Comparison of ENCODE assay signal across 8 mouse cellular contexts in the genomic region with DNA sequence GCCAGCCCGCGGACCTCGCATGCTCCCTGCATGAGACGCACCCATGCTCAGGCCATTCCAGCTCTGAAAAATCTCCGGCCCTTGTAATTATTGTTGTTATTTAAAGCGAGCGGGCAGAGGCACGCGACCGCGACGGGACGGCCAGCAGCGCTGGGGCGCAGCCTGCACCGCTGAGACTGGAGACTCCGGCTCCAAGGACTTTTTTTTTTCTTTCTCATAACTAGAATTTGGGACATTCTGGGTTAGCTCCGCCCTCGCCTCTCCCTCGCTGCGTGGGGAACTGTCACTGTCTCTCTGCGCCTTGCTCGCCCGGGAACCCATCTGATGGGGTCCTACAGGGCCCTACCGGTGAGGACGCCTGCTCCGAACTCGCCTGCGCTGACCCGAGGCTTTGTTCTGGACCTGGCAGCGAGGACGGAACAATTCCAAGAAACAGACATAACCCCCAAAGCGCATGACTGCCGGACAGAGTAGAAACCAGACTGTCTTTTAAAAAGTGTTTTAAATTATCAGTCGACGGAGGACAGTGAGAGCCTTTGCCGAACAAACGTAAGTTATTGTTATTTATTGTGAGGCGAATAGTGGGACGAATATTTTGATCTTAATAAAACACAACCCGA. TPM values are rescaled to one million over a fixed set of nuclear protein-coding genes. Genes with fewer than 3 reads are reported as not detected.
DNase-seq lines count a peak whose midpoint lies in the region; ATAC-seq and TF ChIP-seq lines count a peak whose summit lies in the region.

No protein-coding gene starts in this region.

- no peaks in the 10 kb centered on the region for H3K9me3 ChIP-seq in kidney, embryonic 15.5 days (replicated peaks)

- H3K27ac ChIP-seq in cerebellum, adult 2 months (ENCODE audit: insufficient read depth, low read length) = no peak overlapping the region
- peak overlapping the region; percentile 36 for H3K27ac ChIP-seq in testis, adult 2 months (ENCODE audit: control insufficient read depth, insufficient read depth, low read depth, low read length)
- H3K27ac ChIP-seq in kidney, embryonic 15.5 days = no peak overlapping the region
- H3K27ac ChIP-seq in thymus, adult 2 months (ENCODE audit: control insufficient read depth, insufficient read depth, low read length) = no peak overlapping the region

- no peaks in the 10 kb centered on the region for H3K36me3 ChIP-seq in testis, adult 2 months (ENCODE audit: control insufficient read depth, insufficient read depth, low read length)
- H3K36me3 ChIP-seq in kidney, embryonic 15.5 days = no peaks in the 10 kb centered on the region
- H3K36me3 ChIP-seq in thymus, adult 2 months (ENCODE audit: control insufficient read depth, insufficient read depth, low read length) = no peaks in the 10 kb centered on the region

- H3K4me1 ChIP-seq in cerebellum, adult 2 months (ENCODE audit: control insufficient read depth, insufficient read depth, low read length) = no peaks in the 10 kb centered on the region
- H3K4me1 ChIP-seq in testis, adult 2 months (ENCODE audit: control insufficient read depth, insufficient read depth, low read length) = peaks cover 43% of the 10 kb centered on the region
- peaks cover 57% of the 10 kb centered on the region for H3K4me1 ChIP-seq in kidney, embryonic 15.5 days
- H3K4me1 ChIP-seq in thymus, adult 2 months (replicated peaks; ENCODE audit: control insufficient read depth, insufficient read depth, low read length) = peaks cover 21% of the 10 kb centered on the region

- 7% methylated on average over 41 of the region's 41 CpGs for whole genome bisulfite sequencing in cerebellum, adult 2 months
- 6% methylated on average over 41 of the region's 41 CpGs for WGBS in kidney, embryonic 15.5 days
- WGBS in thymus, adult 2 months = 15% methylated on average over 41 of the region's 41 CpGs

- H3K27me3 ChIP-seq in cerebellum, adult 2 months (ENCODE audit: control insufficient read depth, insufficient read depth, low read length) = peaks cover 27% of the 10 kb centered on the region; the same call in 1 of the 2 replicates
- H3K27me3 ChIP-seq in testis, adult 2 months (ENCODE audit: control insufficient read depth, insufficient read depth, low read length) = peaks cover 9% of the 10 kb centered on the region
- peaks cover 98% of the 10 kb centered on the region for H3K27me3 ChIP-seq in kidney, embryonic 15.5 days
- H3K27me3 ChIP-seq in thymus, adult 2 months (ENCODE audit: control insufficient read depth, insufficient read depth, low read length) = peaks cover 49% of the 10 kb centered on the region

- TF ChIP-seq CTCF in cerebellum, adult 2 months (IDR thresholded peaks at IDR 0.05; ENCODE audit: borderline replicate concordance, insufficient read depth, low read depth, low read length) = no peak
- TF ChIP-seq CTCF in testis, adult 2 months (IDR thresholded peaks at IDR 0.05; ENCODE audit: control insufficient read depth, insufficient read depth, insufficient replicate concordance, low read depth, low read length) = no peak
- TF ChIP-seq CTCF in thymus, adult 2 months (IDR thresholded peaks at IDR 0.05; ENCODE audit: borderline replicate concordance, control insufficient read depth, extremely low read depth, insufficient read depth, low read length, poor library complexity) = no peak

- peak; percentile 6 for DNase-seq in cerebellum, adult 11-12 months
- no peak for DNase-seq in cerebellum, adult 2 months
- no peak for DNase-seq in testis, postnatal 10 days (ENCODE audit: low spot score)
- DNase-seq in neural tube, embryonic 10.5 days (ENCODE audit: extremely low spot score, low spot score) = peak; percentile 55
- no peak for DNase-seq in thymus, postnatal 36 days
- DNase-seq in thymus, adult 2 months = no peak

- H3K9ac ChIP-seq in kidney, embryonic 15.5 days = no peak overlapping the region

- peak overlapping the region; percentile 64 for H3K4me2 ChIP-seq in kidney, embryonic 15.5 days

- TF ChIP-seq POLR2A in cerebellum, adult 2 months (IDR thresholded peaks at IDR 0.05; ENCODE audit: borderline replicate concordance, insufficient read depth, low read length) = no peak
- TF ChIP-seq POLR2A in testis, adult 2 months (IDR thresholded peaks at IDR 0.05; ENCODE audit: control insufficient read depth, low read depth, low read length) = no peak
- TF ChIP-seq POLR2A in thymus, adult 2 months (IDR thresholded peaks at IDR 0.05; ENCODE audit: control insufficient read depth, extremely low read depth, insufficient read depth, low read length, poor library complexity) = no peak

- H3K4me3 ChIP-seq in cerebellum, adult 2 months (replicated peaks; ENCODE audit: insufficient read depth, low read depth, low read length) = no peak overlapping the region
- peak overlapping the region; percentile 94 for H3K4me3 ChIP-seq in testis, adult 2 months (ENCODE audit: control insufficient read depth, low read depth, low read length)
- H3K4me3 ChIP-seq in kidney, embryonic 15.5 days (replicated peaks) = peak overlapping the region; percentile 41
- no peak overlapping the region for H3K4me3 ChIP-seq in thymus, adult 2 months (ENCODE audit: control insufficient read depth, insufficient read depth, low read length)

- ATAC-seq in kidney, embryonic 15.5 days (replicated peaks; ENCODE audit: low FRiP score) = no peak

RNA-seq across cellular contexts. Expression of a gene that starts 7.2 kb away (rescaled TPM):
- 0.23 and 0.46 TPM in 2 replicates for polyA plus RNA-seq in cerebellum, adult 2 months (2012; rRNA removed)
- polyA plus RNA-seq in testis, adult 2 months (2012; rRNA removed) = 0.30 and 0.43 TPM in 2 replicates
- polyA plus RNA-seq in kidney, embryonic 15.5 days (2015; fragmentation: Nextera tagmentation; extraction: Ambion mirVana) = 0.10 and 0.27 TPM in 2 replicates
- 3.8 and 4.5 TPM in 2 replicates for polyA plus RNA-seq in thymus, adult 2 months (2012; rRNA removed)

RNA-seq across cellular contexts. Expression of a gene that starts 33.6 kb away (rescaled TPM):
- polyA plus RNA-seq in cerebellum, adult 2 months (2012; rRNA removed) = 62.3 and 72.3 TPM in 2 replicates
- 13.7 and 16.7 TPM in 2 replicates for polyA plus RNA-seq in testis, adult 2 months (2012; rRNA removed)
- 199 and 218 TPM in 2 replicates for polyA plus RNA-seq in kidney, embryonic 15.5 days (2015; fragmentation: Nextera tagmentation; extraction: Ambion mirVana)
- polyA plus RNA-seq in thymus, adult 2 months (2012; rRNA removed) = 41.9 and 45.3 TPM in 2 replicates

Comparison
In these comparisons a context has a peak if more than half of its experiments do, and no peak if none do; other contexts are left out.
1. DNase-seq: peak in cerebellum, adult 11-12 months (single experiment) and neural tube, embryonic 10.5 days (single experiment); none in cerebellum, adult 2 months (0 of 2), testis, postnatal 10 days (single experiment), thymus, postnatal 36 days (0 of 2) and thymus, adult 2 months (single experiment).
2. H3K4me3 ChIP-seq: peak in testis, adult 2 months (single experiment) and kidney, embryonic 15.5 days (single experiment); none in cerebellum, adult 2 months (single experiment) and thymus, adult 2 months (single experiment).